Mouse (Mus musculus) neural tube, embryonic 15.5 days (tissue): Measurements from ENCODE around the gene Lad1. TPM values are rescaled to one million over a fixed set of nuclear protein-coding genes. Genes with fewer than 3 reads are reported as not detected.

Experiments
- ATAC-seq: fragments of 200-750 bp; cut with Nextera tagmentation; 2 replicates; pipeline ENCODE4 v1.8.0; 2017; ENCODE audit warnings: mild to moderate bottlenecking, moderate TSS enrichment, moderate library complexity; ENCODE audit not compliant: low FRiP score
- H3K27ac ChIP-seq: fragments of 300-500 bp; sonication (generic); replicated peaks from 2 replicates; pipeline ENCODE4 v1.5.1; 2015; ENCODE audit warnings: mild to moderate bottlenecking, inconsistent platforms
- H3K27me3 ChIP-seq: fragments of 300-500 bp; sonication (generic); replicated peaks from 2 replicates; pipeline ENCODE4 v1.6.1; 2015; ENCODE audit warnings: inconsistent platforms
- H3K36me3 ChIP-seq: fragments of 300-500 bp; sonication (generic); 2 replicates; pipeline ENCODE4 v1.6.1; 2015; ENCODE audit warnings: inconsistent platforms
- H3K4me1 ChIP-seq: fragments of 300-500 bp; sonication (generic); 2 replicates; pipeline ENCODE4 v1.6.1; 2015; ENCODE audit warnings: inconsistent platforms
- H3K4me2 ChIP-seq: fragments of 300-500 bp; sonication (generic); 2 replicates; pipeline ENCODE4 v1.6.1; 2015; ENCODE audit warnings: inconsistent platforms, mild to moderate bottlenecking, moderate library complexity
- H3K4me3 ChIP-seq: fragments of 300-500 bp; sonication (generic); replicated peaks from 2 replicates; pipeline ENCODE4 v1.5.1; 2015; ENCODE audit warnings: mild to moderate bottlenecking, inconsistent platforms
- H3K9ac ChIP-seq: fragments of 300-500 bp; sonication (generic); replicated peaks from 2 replicates; pipeline ENCODE4 v1.6.1; 2015; ENCODE audit warnings: mild to moderate bottlenecking, inconsistent platforms
- H3K9me3 ChIP-seq: fragments of 300-500 bp; sonication (generic); replicated peaks from 2 replicates; pipeline ENCODE4 v1.6.1; 2016; ENCODE audit warnings: inconsistent platforms
- WGBS: fragments of 180-500 bp; shearing (Covaris S2); methylation state at CpG from one replicate; pipeline ENCODE4 v1.1.7; 2015; ENCODE audit warnings: mixed read lengths; 5-methylcytosine and 5-hydroxymethylcytosine counted together
- polyA plus RNA-seq: library from polyadenylated mRNA; unstranded; fragments of >200 nt; fragmentation: Nextera tagmentation; extraction: Ambion mirVana; gene quantifications from 2 replicates; pipeline ENCODE4 v1.2.1, GENCODE M21; 2015

The Lad1 gene
- polyA plus RNA-seq, 1 experiment from 2014 or later = 0.65 TPM

- no peak overlapping the region for H3K27ac ChIP-seq
- WGBS = 84% methylated on average over 8 of the region's 8 CpGs
- H3K9ac ChIP-seq = no peak overlapping the region
- H3K4me2 ChIP-seq = no peak overlapping the region
- peaks cover 2% of the 10 kb centered on the region; the same call in 1 of the 2 replicates for H3K4me1 ChIP-seq
- no peaks in the 10 kb centered on the region for H3K36me3 ChIP-seq
- ATAC-seq = no peak
- no peak overlapping the region for H3K4me3 ChIP-seq
- H3K27me3 ChIP-seq = no peaks in the 10 kb centered on the region
- H3K9me3 ChIP-seq = no peaks in the 10 kb centered on the region
These were observed 16.6 kb downstream of the Lad1 start for GRCm38 (mm10) chr1:135834983-135835382.

GRCm38 (mm10) chr1:135835716-135836483, 17.5 kb downstream of the Lad1 start, which contains the start of gene Tnnt2:
Gene Tnnt2 (plus strand): TSS chr1:135836354.
- 45% methylated on average over 9 of the region's 9 CpGs for WGBS
- H3K27ac ChIP-seq = no peak within 1 kb of the TSS
- no peaks in the 10 kb centered on the region for H3K27me3 ChIP-seq

GRCm38 (mm10) chr1:135838626-135839025, 20.2 kb downstream of the Lad1 start:
- no peaks in the 10 kb centered on the region for H3K9me3 ChIP-seq
- no peak overlapping the region for H3K4me3 ChIP-seq
- no peaks in the 10 kb centered on the region for H3K27me3 ChIP-seq
- no peak overlapping the region for H3K9ac ChIP-seq
- no peaks in the 10 kb centered on the region for H3K36me3 ChIP-seq
- no peak overlapping the region for H3K27ac ChIP-seq
- WGBS = 74% methylated on average over 4 of the region's 4 CpGs
- ATAC-seq = no peak
- no peak overlapping the region for H3K4me2 ChIP-seq
- peaks cover 14% of the 10 kb centered on the region for H3K4me1 ChIP-seq

More at GRCm38 (mm10) chr1:135835716-135836483, 17.5 kb downstream of the Lad1 start, which contains the start of gene Tnnt2:
- Histone ChIP-seq H3K9ac (no peak within 1 kb of the TSS), H3K4me1 (peaks cover 10% of the 10 kb centered on the region), H3K36me3 (no peaks in the 10 kb centered on the region), H3K4me3 (no peak within 1 kb of the TSS), H3K4me2 (no peak within 1 kb of the TSS), H3K9me3 (no peaks in the 10 kb centered on the region)
- no peak for ATAC-seq

- H3K4me1 ChIP-seq = peaks cover 14% of the 10 kb centered on the region
- no peaks in the 10 kb centered on the region for H3K27me3 ChIP-seq
- no peaks in the 10 kb centered on the region for H3K9me3 ChIP-seq
- H3K4me3 ChIP-seq = no peak overlapping the region
- no peaks in the 10 kb centered on the region for H3K36me3 ChIP-seq
- 90% methylated on average over 6 of the region's 6 CpGs for WGBS
- no peak overlapping the region for H3K27ac ChIP-seq
- no peak for ATAC-seq
- H3K4me2 ChIP-seq = no peak overlapping the region
- H3K9ac ChIP-seq = no peak overlapping the region
These were observed 20.7 kb downstream of the Lad1 start for GRCm38 (mm10) chr1:135839065-135839464.

- Histone ChIP-seq H3K9me3 (no peaks in the 10 kb centered on the region), H3K4me1 (peaks cover 13% of the 10 kb centered on the region), H3K9ac (no peak overlapping the region), H3K4me3 (no peak overlapping the region), H3K27ac (no peak overlapping the region), H3K36me3 (no peaks in the 10 kb centered on the region), H3K27me3 (no peaks in the 10 kb centered on the region), H3K4me2 (no peak overlapping the region)
- 68% methylated on average over 15 of the region's 15 CpGs for WGBS
- no peak for ATAC-seq
These were observed 22.4 kb downstream of the Lad1 start for GRCm38 (mm10) chr1:135840675-135841395.

- H3K4me1 ChIP-seq = peaks cover 12% of the 10 kb centered on the region
- no peaks in the 10 kb centered on the region for H3K27me3 ChIP-seq
- no peak for ATAC-seq
- no peak overlapping the region for H3K9ac ChIP-seq
- 91% methylated on average over 10 of the region's 10 CpGs for WGBS
- H3K27ac ChIP-seq = no peak overlapping the region
- no peaks in the 10 kb centered on the region for H3K36me3 ChIP-seq
- H3K9me3 ChIP-seq = no peaks in the 10 kb centered on the region
- H3K4me2 ChIP-seq = no peak overlapping the region
- H3K4me3 ChIP-seq = no peak overlapping the region
These were observed 25.3 kb downstream of the Lad1 start for GRCm38 (mm10) chr1:135843519-135844262.

GRCm38 (mm10) chr1:135844481-135844880, 26.1 kb downstream of the Lad1 start:
- peaks cover 12% of the 10 kb centered on the region for H3K4me1 ChIP-seq
- 85% methylated on average over 6 of the region's 6 CpGs for WGBS
- H3K27ac ChIP-seq = no peak overlapping the region
- H3K9ac ChIP-seq = no peak overlapping the region
- no peak for ATAC-seq
- no peak overlapping the region for H3K4me2 ChIP-seq
- no peaks in the 10 kb centered on the region for H3K9me3 ChIP-seq
- no peaks in the 10 kb centered on the region for H3K27me3 ChIP-seq
- no peaks in the 10 kb centered on the region for H3K36me3 ChIP-seq
- no peak overlapping the region for H3K4me3 ChIP-seq

- H3K27me3 ChIP-seq = no peaks in the 10 kb centered on the region
- H3K4me1 ChIP-seq = 0 out of 2 replicates have a peak, but pooled peaks cover under 1% of the 10 kb centered on the region
- H3K4me2 ChIP-seq = no peak overlapping the region
- no peak overlapping the region for H3K9ac ChIP-seq
- no peak overlapping the region for H3K4me3 ChIP-seq
- H3K9me3 ChIP-seq = no peaks in the 10 kb centered on the region
- H3K27ac ChIP-seq = no peak overlapping the region
- H3K36me3 ChIP-seq = no peaks in the 10 kb centered on the region
- no peak for ATAC-seq
- 82% methylated on average over 5 of the region's 5 CpGs for whole genome bisulfite sequencing
These were observed 28.2 kb downstream of the Lad1 start for GRCm38 (mm10) chr1:135846632-135847031.

- H3K4me1 ChIP-seq = peaks cover 6% of the 10 kb centered on the region; the same call in 1 of the 2 replicates
- no peak overlapping the region for H3K27ac ChIP-seq
- 35% methylated on average over 6 of the region's 6 CpGs for WGBS
- H3K4me2 ChIP-seq = no peak overlapping the region
- no peaks in the 10 kb centered on the region for H3K27me3 ChIP-seq
- H3K9me3 ChIP-seq = no peaks in the 10 kb centered on the region
- H3K4me3 ChIP-seq = no peak overlapping the region
- H3K36me3 ChIP-seq = no peaks in the 10 kb centered on the region
- H3K9ac ChIP-seq = no peak overlapping the region
- ATAC-seq = no peak
These were observed 28.8 kb downstream of the Lad1 start for GRCm38 (mm10) chr1:135847139-135847562.

GRCm38 (mm10) chr1:135847611-135848351, 29.4 kb downstream of the Lad1 start:
- Histone ChIP-seq H3K27me3 (no peaks in the 10 kb centered on the region), H3K9me3 (no peaks in the 10 kb centered on the region), H3K9ac (no peak overlapping the region), H3K4me2 (no peak overlapping the region), H3K27ac (no peak overlapping the region), H3K36me3 (no peaks in the 10 kb centered on the region), H3K4me1 (peaks cover 11% of the 10 kb centered on the region; the same call in 1 of the 2 replicates), H3K4me3 (no peak overlapping the region)
- no peak for ATAC-seq
- WGBS = 84% methylated on average over 17 of the region's 17 CpGs
